Mouse (Mus musculus): ENCODE measurements around the gene Jagn1. TPM values are rescaled to one million over a fixed set of nuclear protein-coding genes. Genes with fewer than 3 reads are reported as not detected.
A peak's percentile ranks its signal among the peaks of the same experiment; 100 is the strongest.

Jagn1 gene
- 6.2 and 7.7 TPM in 2 replicates for total RNA-seq (2017)

DNA sequence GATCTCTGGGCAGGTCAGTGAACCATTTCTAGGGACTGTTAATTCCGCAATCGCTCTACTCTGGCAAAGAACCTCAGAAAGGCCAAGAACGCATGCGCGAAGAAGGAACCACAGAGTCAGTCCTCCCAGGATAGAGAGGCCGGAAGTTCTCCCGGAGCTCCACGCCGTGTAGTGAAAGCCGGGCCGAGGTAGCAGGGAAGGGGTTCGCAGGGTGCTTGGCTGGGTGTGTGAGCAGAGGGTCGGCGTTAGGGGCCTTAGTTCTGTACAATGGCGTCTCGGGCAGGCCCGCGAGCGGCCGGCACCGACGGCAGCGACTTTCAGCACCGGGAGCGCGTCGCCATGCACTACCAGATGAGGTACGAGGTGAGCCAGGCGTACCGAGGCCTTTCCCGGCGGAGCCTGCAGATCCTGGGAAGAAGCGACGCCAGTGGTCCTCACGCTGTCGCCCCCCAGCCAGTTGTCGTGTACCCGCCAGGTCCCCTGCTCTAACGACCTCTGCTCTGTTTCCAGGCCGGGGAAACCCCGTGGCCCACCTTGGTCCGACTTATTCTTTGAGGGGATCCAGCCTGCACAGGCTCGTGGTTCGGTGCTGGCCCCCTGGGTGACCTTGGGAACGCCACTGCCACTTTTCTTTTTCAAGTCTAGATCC is at the start of gene Jagn1:
Gene Jagn1, plus strand, starts transcription at position 128 of the 649 bp plus-strand sequence.
- peak; percentile 76 for ATAC-seq (ENCODE audit: extremely low read depth, insufficient number of reproducible peaks, low FRiP score, poor library complexity, severe bottlenecking)

DNA sequence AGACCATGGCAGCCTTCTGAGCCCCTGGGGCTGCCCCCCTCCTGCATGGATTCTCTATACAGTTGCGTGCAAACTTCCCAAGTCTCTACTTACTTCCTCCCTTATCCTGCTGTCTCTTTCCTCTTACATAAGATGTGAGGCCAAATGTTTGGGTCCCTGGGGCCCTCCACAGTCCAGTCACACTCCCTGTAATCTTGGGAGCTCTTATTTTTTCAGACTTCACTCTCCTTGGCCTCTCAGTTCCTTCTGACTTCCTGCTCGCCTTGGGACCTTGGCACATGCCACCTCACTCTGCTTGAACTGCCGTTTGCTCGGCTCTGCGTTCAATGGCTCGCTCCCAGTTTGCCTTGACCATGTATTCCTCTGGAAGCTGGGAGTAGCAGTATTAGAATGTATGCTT is 48.4 kb upstream of the Jagn1 start:
- ATAC-seq (ENCODE audit: extremely low read depth, insufficient number of reproducible peaks, low FRiP score, poor library complexity, severe bottlenecking), result no peak

DNA sequence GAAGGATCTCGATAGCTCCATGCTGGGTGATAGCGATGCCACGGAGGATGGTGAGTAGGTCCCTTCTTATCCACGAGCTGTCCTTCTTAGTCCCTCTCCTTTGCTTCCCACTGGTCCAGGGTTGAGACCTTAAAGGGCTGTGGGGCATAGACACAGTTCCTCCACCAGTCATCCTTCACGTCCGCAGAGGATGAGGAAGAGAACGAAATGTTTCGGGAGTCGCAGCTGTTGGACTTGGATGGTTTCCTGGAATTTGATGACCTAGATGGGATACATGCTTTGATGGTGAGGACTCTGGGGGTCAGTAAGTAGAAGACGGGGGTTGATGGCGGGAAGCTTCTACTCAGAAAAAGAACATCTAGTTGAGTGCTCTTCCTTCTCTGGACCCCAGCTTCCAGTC is 47.6 kb upstream of the Jagn1 start:
- no peak for ATAC-seq (ENCODE audit: extremely low read depth, insufficient number of reproducible peaks, low FRiP score, poor library complexity, severe bottlenecking)

DNA sequence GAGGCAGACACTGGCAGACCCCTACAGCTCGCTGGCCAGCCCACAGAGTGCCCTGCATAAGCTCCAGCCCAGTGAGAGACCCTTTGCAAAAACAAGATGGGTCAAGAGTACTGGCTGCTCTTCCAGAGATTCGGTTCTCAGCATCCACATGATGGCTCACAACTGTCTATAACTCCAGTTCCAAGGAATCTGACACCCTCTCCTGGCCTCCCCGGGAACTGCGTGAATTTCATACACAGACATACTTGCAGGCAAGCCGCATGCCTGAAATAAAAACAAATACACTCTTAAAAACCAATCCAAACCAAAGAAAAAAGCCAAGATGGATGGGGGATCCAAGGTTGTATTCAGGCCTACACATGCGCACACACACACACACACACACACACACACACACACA is 46.9 kb upstream of the Jagn1 start:
- no peak for ATAC-seq (ENCODE audit: extremely low read depth, insufficient number of reproducible peaks, low FRiP score, poor library complexity, severe bottlenecking)

DNA sequence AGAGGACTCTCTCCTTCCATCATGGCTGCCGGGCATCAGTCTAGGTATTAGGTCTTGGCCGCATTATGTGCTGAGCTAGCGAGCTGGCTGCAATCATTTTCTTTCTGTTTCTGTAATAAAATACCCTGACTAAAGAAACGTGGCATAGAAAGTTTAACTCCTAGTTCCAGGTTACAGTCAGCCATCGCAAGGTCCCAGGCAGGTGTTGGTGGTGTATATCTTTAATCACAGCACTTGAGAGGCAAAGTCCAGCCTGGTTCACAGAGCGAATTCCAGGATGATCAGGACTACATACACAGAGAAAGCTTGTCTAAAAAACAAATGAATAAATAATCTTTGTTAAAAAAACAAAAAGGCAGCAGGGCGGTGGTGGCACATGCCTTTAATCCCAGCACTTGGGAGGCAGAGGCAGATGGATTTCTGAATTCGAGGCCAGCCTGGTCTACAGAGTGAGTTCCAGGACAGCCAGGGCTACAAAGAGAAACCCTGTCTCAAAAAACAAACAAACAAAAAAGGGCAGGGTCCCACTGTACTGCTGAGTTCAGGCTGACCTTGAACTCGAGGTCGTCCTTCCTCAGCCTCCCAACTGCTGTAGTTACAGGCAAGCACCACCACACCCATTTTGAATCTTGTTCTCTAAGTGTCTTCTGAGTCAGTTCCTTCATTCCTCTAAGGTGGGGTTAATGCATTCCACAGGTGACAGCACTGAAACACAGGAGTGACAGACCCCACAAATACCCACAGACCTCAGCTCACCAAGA is 45.9 kb upstream of the Jagn1 start:
- no peak for ATAC-seq (ENCODE audit: extremely low read depth, insufficient number of reproducible peaks, low FRiP score, poor library complexity, severe bottlenecking)

DNA sequence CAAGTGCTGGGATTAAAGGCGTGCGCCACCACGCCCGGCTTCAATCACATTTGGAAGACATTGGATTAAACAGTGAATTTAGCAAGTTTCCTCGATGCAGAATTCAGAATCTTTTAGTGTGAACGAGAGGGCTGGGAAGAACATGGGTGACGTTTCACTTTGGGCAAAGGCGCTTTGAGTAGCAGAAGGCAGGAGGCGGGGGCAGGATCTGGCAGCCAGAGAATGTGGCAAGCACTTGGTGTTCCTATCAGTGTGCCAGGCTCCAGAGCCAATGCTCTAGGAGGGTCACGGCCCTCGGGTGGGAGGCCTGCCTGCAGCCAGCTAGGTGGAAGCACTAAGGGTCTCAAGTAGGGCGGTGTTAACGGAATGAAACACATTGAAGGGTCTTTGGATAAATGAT is 40.3 kb upstream of the Jagn1 start:
- ATAC-seq (ENCODE audit: extremely low read depth, insufficient number of reproducible peaks, low FRiP score, poor library complexity, severe bottlenecking), result no peak

DNA sequence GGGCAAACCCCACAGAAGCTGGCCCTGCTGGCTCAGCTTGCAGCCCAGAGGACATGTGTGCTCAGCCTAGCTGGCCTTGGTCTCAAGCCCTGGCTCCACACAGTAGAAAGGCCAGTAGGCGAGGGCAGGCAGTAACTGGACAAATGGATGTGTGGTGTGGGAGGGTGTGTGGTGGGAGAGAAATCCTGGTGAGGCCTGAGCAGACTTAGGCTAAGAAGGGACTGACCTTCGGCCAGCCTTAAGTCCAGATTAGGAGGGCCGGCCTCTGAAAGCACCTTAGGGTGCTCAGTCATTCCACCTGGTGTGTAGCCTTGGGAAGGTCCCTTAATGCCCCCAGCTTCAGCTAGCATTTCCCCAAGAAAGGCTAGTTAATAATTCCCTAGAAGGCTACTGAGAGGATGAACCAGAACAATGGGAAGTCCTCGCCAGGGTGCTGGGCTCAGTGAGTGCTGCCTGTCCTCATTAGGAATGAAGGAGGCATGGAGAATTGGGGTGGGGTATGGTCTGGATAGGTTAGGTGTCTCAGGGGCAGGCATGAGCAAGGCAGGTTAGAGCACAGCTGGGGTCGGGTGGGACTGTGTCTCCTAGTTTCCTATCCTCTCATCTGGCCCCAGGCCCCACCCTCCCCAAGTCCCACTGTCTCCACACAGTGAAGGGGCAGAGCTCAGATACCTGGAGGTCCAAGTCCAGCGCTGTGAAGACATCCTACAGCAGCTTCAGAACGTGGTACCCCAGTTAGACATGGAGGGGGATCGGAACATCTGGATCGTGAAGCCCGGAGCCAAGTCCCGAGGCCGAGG is 37.5 kb upstream of the Jagn1 start:
- no peak for ATAC-seq (ENCODE audit: extremely low read depth, insufficient number of reproducible peaks, low FRiP score, poor library complexity, severe bottlenecking)

DNA sequence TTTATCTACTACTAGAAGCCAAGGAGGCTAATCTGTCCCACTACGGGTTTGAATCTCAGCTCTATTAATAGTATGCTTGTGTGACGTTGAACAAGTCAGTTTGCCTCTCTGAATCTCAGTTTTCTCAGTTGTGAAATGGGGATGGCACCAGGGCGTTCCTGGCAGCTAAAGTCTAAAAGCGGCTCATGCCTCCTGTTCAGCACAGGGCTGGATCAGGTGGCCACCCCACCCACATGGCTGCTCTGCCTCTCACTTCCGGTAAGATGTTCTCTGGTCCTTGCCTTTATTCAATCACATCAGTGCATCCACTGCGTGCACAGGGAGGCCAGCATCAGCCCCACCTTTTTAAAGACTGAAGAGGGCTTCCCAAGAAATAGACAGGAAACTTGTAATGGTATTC is 36.9 kb upstream of the Jagn1 start:
- ATAC-seq (ENCODE audit: extremely low read depth, insufficient number of reproducible peaks, low FRiP score, poor library complexity, severe bottlenecking), result no peak

DNA sequence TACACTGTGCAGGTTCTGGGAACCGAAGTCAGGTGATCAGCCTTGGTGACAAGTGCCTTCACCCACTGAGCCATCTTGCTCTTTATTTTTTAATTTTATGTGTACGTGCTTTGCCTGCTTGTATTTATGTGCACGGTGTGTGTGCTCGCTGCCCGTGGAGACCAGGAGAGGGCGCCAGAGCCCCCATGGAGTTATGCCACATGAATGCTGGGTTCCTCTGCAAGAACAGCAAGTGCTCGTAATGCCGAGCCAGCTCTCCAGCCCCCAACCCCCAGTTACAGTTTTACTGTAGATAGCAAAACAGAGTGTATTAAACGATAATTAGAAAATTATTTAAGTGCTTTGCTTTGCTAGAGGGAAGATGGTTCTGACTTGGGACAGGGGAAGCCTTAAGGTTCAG is 35.7 kb upstream of the Jagn1 start:
- no peak for ATAC-seq (ENCODE audit: extremely low read depth, insufficient number of reproducible peaks, low FRiP score, poor library complexity, severe bottlenecking)

DNA sequence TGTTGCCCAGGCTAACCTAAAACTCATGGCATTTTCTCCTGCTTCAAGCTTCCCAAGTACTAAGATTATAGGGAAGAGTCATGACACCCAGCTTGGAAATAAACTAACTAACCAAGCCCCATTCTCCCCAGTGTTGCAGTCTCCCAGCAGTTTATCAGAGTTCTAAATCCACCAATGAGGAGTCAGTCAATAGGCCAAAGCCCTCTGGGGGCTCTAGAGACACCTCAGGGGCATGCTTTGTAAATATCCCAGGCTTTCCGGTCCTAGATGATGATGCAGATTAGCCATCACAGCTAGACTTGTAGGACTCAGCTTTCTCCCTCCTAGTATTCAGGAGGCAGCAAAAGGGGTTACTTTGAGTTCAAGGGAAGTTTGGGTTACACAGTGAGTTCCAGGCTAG is 32.4 kb upstream of the Jagn1 start:
- ATAC-seq (ENCODE audit: extremely low read depth, insufficient number of reproducible peaks, low FRiP score, poor library complexity, severe bottlenecking), result no peak

DNA sequence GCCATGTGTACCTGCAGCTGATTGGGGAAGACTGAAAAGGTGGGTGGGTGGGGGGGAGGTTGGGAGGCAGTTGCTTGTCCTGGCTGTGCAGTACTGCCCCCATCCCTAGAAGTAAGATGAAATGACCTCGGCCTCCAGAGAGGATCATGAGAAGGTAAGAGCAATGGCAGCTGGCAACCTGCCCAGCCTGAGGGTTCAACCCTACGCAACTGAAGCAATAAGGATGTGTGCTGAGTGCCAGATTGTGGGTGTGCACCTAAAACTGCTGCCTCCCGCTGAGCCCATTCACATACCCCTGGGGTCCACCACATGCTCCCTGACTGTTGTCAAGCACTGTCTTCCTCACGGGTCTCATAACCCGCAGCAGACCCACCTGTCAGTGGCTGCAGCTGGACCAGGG is 26.0 kb upstream of the Jagn1 start:
- ATAC-seq (ENCODE audit: extremely low read depth, insufficient number of reproducible peaks, low FRiP score, poor library complexity, severe bottlenecking), result no peak

DNA sequence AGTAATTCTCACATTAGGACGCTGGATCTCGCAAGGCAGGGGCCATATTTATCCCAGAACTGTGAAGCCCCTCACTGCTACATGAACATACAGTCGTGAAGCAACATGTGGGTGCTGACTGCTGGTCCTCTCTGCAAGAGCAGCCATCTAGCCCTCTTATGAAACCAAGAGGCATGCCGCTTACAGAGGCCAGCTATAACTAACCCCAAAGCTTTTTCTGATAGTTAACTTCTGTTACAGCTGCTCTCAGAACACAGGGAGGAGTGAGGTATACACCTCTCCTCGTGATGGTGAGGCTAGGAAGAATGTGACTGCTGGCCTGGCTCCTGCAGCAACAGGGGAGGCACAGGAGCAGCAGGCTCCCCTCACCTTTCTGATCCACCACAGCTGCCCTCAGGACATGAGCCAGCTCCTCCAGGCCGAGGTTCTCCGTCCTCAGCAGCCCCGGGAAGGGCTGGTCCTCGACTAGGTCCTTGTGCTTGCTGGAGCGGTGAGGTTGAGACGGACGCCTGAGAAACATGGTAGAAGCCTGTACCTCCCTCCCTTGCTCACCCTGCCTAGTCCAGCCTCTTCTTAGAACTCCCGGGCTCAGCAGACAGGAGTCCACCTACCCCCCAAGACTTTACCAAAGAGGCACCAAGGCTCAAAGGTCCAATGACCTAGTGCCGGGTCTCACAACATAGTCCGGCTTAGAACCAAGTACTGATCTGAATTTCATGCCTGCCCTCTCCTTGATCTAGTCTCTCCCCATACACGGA is 23.7 kb upstream of the Jagn1 start:
- no peak for ATAC-seq (ENCODE audit: extremely low read depth, insufficient number of reproducible peaks, low FRiP score, poor library complexity, severe bottlenecking)

DNA sequence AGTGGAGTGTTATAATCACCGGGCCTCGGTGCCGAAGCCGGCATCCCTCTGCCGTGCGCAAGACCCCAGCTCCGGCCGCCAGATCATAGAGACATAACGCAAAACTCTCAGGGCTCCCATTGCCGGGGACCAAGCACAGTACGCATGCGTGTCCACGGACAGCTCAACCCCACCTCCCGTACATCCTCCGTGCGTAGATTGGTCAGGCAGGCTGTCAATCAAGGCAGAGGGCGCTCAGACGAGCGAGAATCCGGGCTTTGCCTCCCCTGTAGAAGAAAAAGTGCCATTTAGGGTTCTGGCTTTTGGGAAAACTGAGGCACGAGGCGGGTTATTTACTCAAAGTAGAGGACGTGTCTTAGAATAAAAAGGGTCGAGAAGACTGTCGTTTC is 23.2 kb upstream of the Jagn1 start, which contains the start of gene Rpusd3:
Gene Rpusd3, minus strand, starts transcription at position 142 of the 389 bp plus-strand sequence.
- peak; percentile 97 for ATAC-seq (ENCODE audit: extremely low read depth, insufficient number of reproducible peaks, low FRiP score, poor library complexity, severe bottlenecking)

DNA sequence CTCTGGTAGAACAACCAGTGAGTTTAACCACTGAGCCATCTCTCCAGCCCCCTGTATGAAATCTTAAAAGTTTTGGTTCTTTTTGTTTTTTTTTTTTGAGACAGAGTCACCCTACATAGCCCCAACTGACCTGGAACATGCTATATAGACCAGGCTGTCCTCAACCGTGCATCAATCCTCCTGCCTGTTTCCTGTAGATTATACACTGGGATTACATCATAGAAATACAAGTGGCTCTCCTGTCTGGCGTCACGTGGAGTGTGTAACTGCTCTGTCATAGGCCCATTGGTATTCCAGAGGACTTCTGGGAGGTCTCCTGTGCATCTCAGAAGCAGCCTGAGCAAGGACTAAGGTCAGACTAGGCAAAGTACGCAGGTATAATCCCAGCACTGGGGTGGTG is 19.4 kb upstream of the Jagn1 start:
- ATAC-seq (ENCODE audit: extremely low read depth, insufficient number of reproducible peaks, low FRiP score, poor library complexity, severe bottlenecking), result no peak

DNA sequence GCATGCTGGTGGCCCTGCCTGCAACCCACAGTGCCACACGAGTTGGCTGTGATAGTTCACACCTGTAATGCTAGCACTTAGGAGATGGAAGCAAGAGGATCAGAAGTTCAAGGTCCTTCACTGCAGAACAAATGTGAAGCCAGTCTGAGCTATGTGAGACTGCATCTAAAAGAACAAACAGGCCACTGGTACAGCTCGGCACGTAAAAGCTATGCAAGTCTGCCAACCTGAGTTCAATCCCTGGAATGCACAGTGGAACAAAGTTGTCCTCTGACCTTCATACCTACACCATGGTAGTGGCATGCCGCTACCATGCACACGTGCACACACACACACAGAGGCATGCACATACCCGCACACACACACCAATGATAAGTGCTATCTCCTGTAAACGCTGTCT is 18.2 kb upstream of the Jagn1 start:
- ATAC-seq (ENCODE audit: extremely low read depth, insufficient number of reproducible peaks, low FRiP score, poor library complexity, severe bottlenecking), result no peak

DNA sequence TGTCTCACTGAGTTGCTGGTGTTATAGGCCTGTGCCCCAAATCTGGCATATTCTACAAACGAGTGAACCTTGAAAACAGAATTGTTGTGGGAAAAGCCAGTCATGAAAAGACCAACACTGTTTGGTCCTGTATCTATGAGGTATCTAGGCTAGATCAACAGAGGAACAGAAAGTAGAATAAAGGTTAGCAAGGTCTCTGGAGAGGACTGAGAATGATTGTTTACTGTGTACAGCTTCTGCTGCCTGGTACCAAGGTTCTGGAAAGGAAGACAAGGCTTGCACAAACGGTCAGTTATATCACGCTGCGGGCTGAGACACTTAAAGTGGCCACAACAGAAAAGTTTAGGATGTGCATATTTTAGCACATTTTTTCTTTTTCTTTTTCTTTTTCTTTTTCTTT is 15.7 kb upstream of the Jagn1 start:
- no peak for ATAC-seq (ENCODE audit: extremely low read depth, insufficient number of reproducible peaks, low FRiP score, poor library complexity, severe bottlenecking)

DNA sequence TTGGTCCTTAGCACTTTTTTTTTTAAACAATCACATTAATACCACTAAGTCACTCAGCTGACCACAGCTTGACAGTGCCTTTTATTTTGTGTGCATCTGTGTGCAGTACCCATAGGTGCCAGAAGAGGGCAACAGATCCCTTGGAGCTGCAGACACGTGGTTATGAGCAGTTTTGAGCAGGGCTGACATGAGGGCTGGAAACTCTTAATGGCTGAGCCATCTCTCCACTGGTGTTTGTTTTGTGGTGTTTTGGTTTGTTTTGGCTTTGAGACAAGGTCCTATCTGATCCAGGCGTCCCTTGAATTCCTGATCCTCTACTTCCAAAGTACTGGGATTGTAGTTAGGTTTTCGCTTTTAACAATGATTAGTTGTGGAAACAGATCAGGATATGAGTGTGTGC is 15.0 kb upstream of the Jagn1 start:
- peak; percentile 62 for ATAC-seq (ENCODE audit: extremely low read depth, insufficient number of reproducible peaks, low FRiP score, poor library complexity, severe bottlenecking)

DNA sequence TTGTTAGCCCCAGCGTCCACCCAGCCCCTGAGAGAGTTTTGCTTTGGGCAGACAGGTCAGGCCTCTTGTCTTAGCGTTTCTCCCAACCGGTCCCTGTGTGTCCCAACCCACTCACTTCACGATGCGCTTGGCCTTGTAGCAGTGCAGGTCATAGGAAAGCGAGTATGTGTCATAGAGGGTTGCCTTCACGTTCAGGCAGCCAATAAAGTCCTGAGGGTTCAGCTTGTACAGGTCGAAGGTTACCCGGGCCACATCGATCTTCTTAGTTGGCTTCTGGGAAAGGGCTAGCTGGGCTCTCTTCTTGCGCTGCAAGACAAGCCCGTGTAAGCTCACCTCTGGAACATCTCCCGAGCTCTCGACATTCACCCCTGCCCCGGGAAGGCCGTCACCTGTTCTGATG is 14.4 kb upstream of the Jagn1 start:
- no peak for ATAC-seq (ENCODE audit: extremely low read depth, insufficient number of reproducible peaks, low FRiP score, poor library complexity, severe bottlenecking)

DNA sequence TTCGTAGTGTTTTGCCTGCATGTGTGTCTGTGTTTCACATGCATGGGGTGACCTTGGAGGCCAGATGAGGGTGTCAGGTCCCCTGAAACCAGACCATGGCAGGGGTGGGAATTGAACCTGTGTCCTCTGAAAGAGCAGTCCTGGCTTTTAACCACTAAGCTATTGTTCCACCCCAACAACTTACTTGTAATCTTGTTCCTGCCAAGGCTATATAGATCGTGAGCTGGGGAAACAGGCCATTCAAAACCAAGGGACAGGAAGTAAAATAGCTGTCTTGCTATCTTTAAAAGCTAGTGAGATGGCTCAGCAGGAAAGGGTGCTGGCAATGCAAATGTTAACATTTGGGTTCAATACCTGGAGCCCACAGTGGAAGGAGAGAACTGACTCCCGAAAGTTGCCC is 12.4 kb upstream of the Jagn1 start:
- no peak for ATAC-seq (ENCODE audit: extremely low read depth, insufficient number of reproducible peaks, low FRiP score, poor library complexity, severe bottlenecking)

Measured in neutrophil, adult 5-6 weeks (primary cell).